17 mouse cellular contexts compared by ENCODE assay signal in genomic region chr11:18621777-18622176, GRCm38 (mm10).
DNase-seq lines count a peak whose midpoint lies in the region; ATAC-seq and TF ChIP-seq lines count a peak whose summit lies in the region.
"Had no signal": no experiment of that assay in that cellular context is flagged by ENCODE, and none has a peak within 500 bp of the region (broad histone marks: within the 10 kb centered on the region; RNA-seq: fewer than 3 reads in every experiment).

No protein-coding gene starts in this region.

- TF ChIP-seq EP300 in stomach, postnatal 0 days (optimal IDR thresholded peaks at IDR 0.05) = peak; percentile 89

- H3K27ac ChIP-seq in forebrain, embryonic 11.5 days (ENCODE audit: low read depth, low read length) = no peak overlapping the region
- H3K27ac ChIP-seq in forebrain, embryonic 15.5 days (replicated peaks) = no peak overlapping the region
- no peak overlapping the region for H3K27ac ChIP-seq in midbrain, embryonic 12.5 days (replicated peaks)
- H3K27ac ChIP-seq in midbrain, embryonic 14.5 days (replicated peaks; ENCODE audit: low read depth, low read length) = no peak overlapping the region
- H3K27ac ChIP-seq in stomach, postnatal 0 days (replicated peaks) = 0 out of 2 replicates have a peak overlapping the region, but pooled peaks have one; percentile 25
- H3K27ac ChIP-seq: liver, embryonic 12.5 days had no signal

- 28% methylated on average over 3 of the region's 3 CpGs for WGBS in forebrain, embryonic 11.5 days
- 13% methylated on average over 3 of the region's 3 CpGs for WGBS in forebrain, embryonic 15.5 days
- 27% methylated on average over 3 of the region's 3 CpGs for whole genome bisulfite sequencing in midbrain, embryonic 12.5 days
- 27% methylated on average over 3 of the region's 3 CpGs for WGBS in midbrain, embryonic 14.5 days
- 54% methylated on average over 3 of the region's 3 CpGs for WGBS in stomach, postnatal 0 days

- H3K4me2 ChIP-seq in forebrain, embryonic 11.5 days (ENCODE audit: low read depth, low read length, severe bottlenecking) = no peak overlapping the region
- no peak overlapping the region for H3K4me2 ChIP-seq in forebrain, embryonic 15.5 days (replicated peaks)
- no peak overlapping the region for H3K4me2 ChIP-seq in midbrain, embryonic 12.5 days (replicated peaks)
- no peak overlapping the region for H3K4me2 ChIP-seq in midbrain, embryonic 14.5 days (ENCODE audit: low read length)
- no peak overlapping the region for H3K4me2 ChIP-seq in stomach, postnatal 0 days (replicated peaks; ENCODE audit: low read depth)
- H3K4me2 ChIP-seq: liver, embryonic 12.5 days; lung, embryonic 14.5 days had no signal

- no peaks in the 10 kb centered on the region for H3K27me3 ChIP-seq in forebrain, embryonic 11.5 days (ENCODE audit: control insufficient read depth, insufficient read depth, low read length)
- no peaks in the 10 kb centered on the region for H3K27me3 ChIP-seq in forebrain, embryonic 15.5 days
- H3K27me3 ChIP-seq in midbrain, embryonic 12.5 days = peaks cover 9% of the 10 kb centered on the region
- H3K27me3 ChIP-seq in midbrain, embryonic 14.5 days (ENCODE audit: control insufficient read depth, insufficient read depth, low read length) = no peaks in the 10 kb centered on the region
- H3K27me3 ChIP-seq in stomach, postnatal 0 days (ENCODE audit: control insufficient read depth, insufficient read depth, low read length) = no peaks in the 10 kb centered on the region
- H3K27me3 ChIP-seq: liver, embryonic 12.5 days had no signal

- TF ChIP-seq CTCF in stomach, postnatal 0 days (IDR thresholded peaks at IDR 0.05; ENCODE audit: low read depth) = no peak

- H3K4me1 ChIP-seq in forebrain, embryonic 11.5 days (replicated peaks; ENCODE audit: control insufficient read depth, insufficient read depth, low read length) = peaks cover 5% of the 10 kb centered on the region; the same call in 1 of the 2 replicates
- H3K4me1 ChIP-seq in forebrain, embryonic 15.5 days = peaks cover 6% of the 10 kb centered on the region
- H3K4me1 ChIP-seq in midbrain, embryonic 12.5 days = peaks cover 8% of the 10 kb centered on the region
- 0 out of 2 replicates have a peak, but pooled peaks cover 5% of the 10 kb centered on the region for H3K4me1 ChIP-seq in midbrain, embryonic 14.5 days (ENCODE audit: control insufficient read depth, insufficient read depth, low read length)
- H3K4me1 ChIP-seq in stomach, postnatal 0 days (replicated peaks; ENCODE audit: control insufficient read depth, insufficient read depth) = no peaks in the 10 kb centered on the region
- H3K4me1 ChIP-seq: liver, embryonic 12.5 days had no signal

- H3K9me3 ChIP-seq in forebrain, embryonic 11.5 days (ENCODE audit: control insufficient read depth, low read length) = no peaks in the 10 kb centered on the region
- no peaks in the 10 kb centered on the region for H3K9me3 ChIP-seq in forebrain, embryonic 15.5 days
- no peaks in the 10 kb centered on the region for H3K9me3 ChIP-seq in midbrain, embryonic 12.5 days
- H3K9me3 ChIP-seq in midbrain, embryonic 14.5 days (ENCODE audit: control insufficient read depth, low read length) = no peaks in the 10 kb centered on the region
- no peaks in the 10 kb centered on the region for H3K9me3 ChIP-seq in stomach, postnatal 0 days (ENCODE audit: control insufficient read depth, low read length)
- H3K9me3 ChIP-seq: liver, embryonic 12.5 days had no signal

- ATAC-seq in forebrain, embryonic 11.5 days (replicated peaks; ENCODE audit: low FRiP score) = peak; percentile 82
- no peak for ATAC-seq in forebrain, embryonic 15.5 days (replicated peaks)
- ATAC-seq in midbrain, embryonic 12.5 days (ENCODE audit: low FRiP score, low read depth) = peak; percentile 54; the same call in 1 of the 2 replicates
- ATAC-seq in midbrain, embryonic 14.5 days (ENCODE audit: low FRiP score, low TSS enrichment) = no peak
- no peak; the same call in 1 of the 2 replicates for ATAC-seq in stomach, postnatal 0 days (ENCODE audit: low FRiP score, low TSS enrichment)
- ATAC-seq: liver, embryonic 12.5 days had no signal

- no peak overlapping the region for H3K9ac ChIP-seq in forebrain, embryonic 11.5 days (ENCODE audit: low read length)
- no peak overlapping the region for H3K9ac ChIP-seq in forebrain, embryonic 15.5 days (replicated peaks)
- H3K9ac ChIP-seq in midbrain, embryonic 12.5 days (replicated peaks) = no peak overlapping the region
- no peak overlapping the region for H3K9ac ChIP-seq in midbrain, embryonic 14.5 days (replicated peaks; ENCODE audit: low read length)
- no peak overlapping the region for H3K9ac ChIP-seq in stomach, postnatal 0 days (ENCODE audit: low read length)
- H3K9ac ChIP-seq: liver, embryonic 12.5 days; lung, embryonic 14.5 days had no signal

- no peaks in the 10 kb centered on the region for H3K36me3 ChIP-seq in forebrain, embryonic 11.5 days (ENCODE audit: control insufficient read depth, insufficient read depth, low read length)
- no peaks in the 10 kb centered on the region for H3K36me3 ChIP-seq in forebrain, embryonic 15.5 days
- no peaks in the 10 kb centered on the region for H3K36me3 ChIP-seq in midbrain, embryonic 12.5 days
- H3K36me3 ChIP-seq in midbrain, embryonic 14.5 days (ENCODE audit: control insufficient read depth, insufficient read depth, low read length) = no peaks in the 10 kb centered on the region
- no peaks in the 10 kb centered on the region for H3K36me3 ChIP-seq in stomach, postnatal 0 days (ENCODE audit: control insufficient read depth, insufficient read depth, low read length)
- H3K36me3 ChIP-seq: liver, embryonic 12.5 days had no signal

- no peak for DNase-seq in forebrain, embryonic 11.5 days (ENCODE audit: low spot score)
- DNase-seq in midbrain, embryonic 14.5 days = no peak
- DNase-seq in mesoderm, embryonic 11.5 days (ENCODE audit: low read depth, low spot score) = peak; percentile 42
- no peak for DNase-seq in stomach, postnatal 0 days (ENCODE audit: low spot score)
- DNase-seq in spleen, postnatal 4 days (ENCODE audit: low spot score in 2 of 2) = no peak
- DNase-seq: adrenal gland, postnatal 14 days; B cell, adult 2 months; cerebellum, adult 18-20 months; kidney, adult 2 months; kidney, postnatal 25 days; lung, embryonic 14.5 days; lung, postnatal 4 days; right cerebral cortex, postnatal 14 days; thymus, postnatal 4 days had no signal

- no peak overlapping the region for H3K4me3 ChIP-seq in forebrain, embryonic 11.5 days (ENCODE audit: low read depth, low read length)
- H3K4me3 ChIP-seq in forebrain, embryonic 15.5 days = no peak overlapping the region
- no peak overlapping the region for H3K4me3 ChIP-seq in midbrain, embryonic 12.5 days
- no peak overlapping the region for H3K4me3 ChIP-seq in midbrain, embryonic 14.5 days (replicated peaks; ENCODE audit: low read depth, low read length)
- H3K4me3 ChIP-seq in stomach, postnatal 0 days (ENCODE audit: low read depth, low read length) = no peak overlapping the region
- H3K4me3 ChIP-seq: liver, embryonic 12.5 days had no signal

Comparison
In these comparisons a context has a peak if more than half of its experiments do, and no peak if none do; other contexts are left out.
1. ATAC-seq: peak in forebrain, embryonic 11.5 days (single experiment) and midbrain, embryonic 12.5 days (single experiment); none in forebrain, embryonic 15.5 days (single experiment), midbrain, embryonic 14.5 days (single experiment) and stomach, postnatal 0 days (single experiment).